Comparison of ENCODE assay signal across 8 mouse cellular contexts in the genomic region with DNA sequence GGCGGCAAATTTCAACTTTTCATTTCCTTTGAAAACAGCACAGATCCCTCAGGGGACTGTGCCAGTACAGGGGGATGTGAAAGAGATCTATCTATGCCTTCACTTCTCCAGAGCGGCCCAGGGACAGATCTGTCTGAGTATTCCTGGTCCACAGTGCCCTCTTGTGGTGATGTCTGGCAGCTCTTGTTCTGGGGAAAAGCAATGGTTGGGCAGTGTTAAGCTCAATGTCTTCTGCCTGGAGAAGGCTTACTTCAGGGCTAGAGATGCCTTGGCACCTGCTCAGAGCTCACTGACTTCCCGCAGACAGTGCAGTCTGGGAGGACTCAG. TPM values are rescaled to one million over a fixed set of nuclear protein-coding genes. Genes with fewer than 3 reads are reported as not detected.
DNase-seq lines count a peak whose midpoint lies in the region; ATAC-seq and TF ChIP-seq lines count a peak whose summit lies in the region.

No protein-coding gene starts in this region.

- H3K27ac ChIP-seq in heart, embryonic 14.5 days (replicated peaks in 1 of 2; ENCODE audit: control insufficient read depth in 1 of 2, insufficient read depth in 1 of 2, low read depth in 2 of 2, low read length in 2 of 2), result no peak overlapping the region
- 0 out of 2 replicates have a peak overlapping the region, but pooled peaks have one; percentile 28 for H3K27ac ChIP-seq in liver, embryonic 12.5 days
- H3K27ac ChIP-seq in stomach, embryonic 15.5 days, result no peak overlapping the region

- H3K36me3 ChIP-seq in heart, embryonic 14.5 days (ENCODE audit: control insufficient read depth, insufficient read depth, low read length), result peaks cover 69% of the 10 kb centered on the region
- H3K36me3 ChIP-seq in liver, embryonic 12.5 days, result peaks cover 61% of the 10 kb centered on the region
- H3K36me3 ChIP-seq in stomach, embryonic 15.5 days, result peaks cover 33% of the 10 kb centered on the region

- no peak overlapping the region for H3K4me3 ChIP-seq in heart, embryonic 14.5 days (ENCODE audit: control insufficient read depth in 1 of 2, insufficient read depth in 1 of 2, low read depth in 1 of 2, low read length in 2 of 2)
- no peak overlapping the region for H3K4me3 ChIP-seq in liver, embryonic 12.5 days
- no peak overlapping the region for H3K4me3 ChIP-seq in stomach, embryonic 15.5 days (replicated peaks)

- no peaks in the 10 kb centered on the region for H3K9me3 ChIP-seq in heart, embryonic 14.5 days (ENCODE audit: control insufficient read depth, low read length)
- no peaks in the 10 kb centered on the region for H3K9me3 ChIP-seq in liver, embryonic 12.5 days (replicated peaks)
- H3K9me3 ChIP-seq in stomach, embryonic 15.5 days, result no peaks in the 10 kb centered on the region

- peak; percentile 95 for TF ChIP-seq CTCF in brain, embryonic 14.5 days (IDR thresholded peaks at IDR 0.05; ENCODE audit: borderline replicate concordance, extremely low read depth, insufficient read depth, insufficient read length)

- peak; percentile 78 for DNase-seq in CD4-positive helper T cell, adult 2 months (ENCODE audit: low read depth, low spot score)
- peak; percentile 94 for DNase-seq in brain, embryonic 14.5 days (ENCODE audit: low read depth)
- DNase-seq in kidney, postnatal 10 days, result peak; percentile 93
- DNase-seq in neural tube, embryonic 10.5 days (ENCODE audit: extremely low spot score, low spot score), result peak; percentile 84

- peak; percentile 78 for ATAC-seq in erythroid progenitor cell, adult 5-6 weeks (replicated peaks; ENCODE audit: low FRiP score, poor library complexity, severe bottlenecking)
- peak; percentile 54; the same call in 1 of the 2 replicates for ATAC-seq in heart, embryonic 14.5 days (ENCODE audit: insufficient number of reproducible peaks, insufficient read depth, low FRiP score, low read depth)
- ATAC-seq in liver, embryonic 12.5 days, result peak; percentile 73
- ATAC-seq in stomach, embryonic 15.5 days (ENCODE audit: insufficient read depth, low FRiP score, low read depth), result peak; percentile 39; the same call in 1 of the 2 replicates

- no peak overlapping the region for H3K9ac ChIP-seq in heart, embryonic 14.5 days (ENCODE audit: low read length)
- no peak overlapping the region for H3K9ac ChIP-seq in liver, embryonic 12.5 days
- H3K9ac ChIP-seq in stomach, embryonic 15.5 days, result no peak overlapping the region

- no peak overlapping the region for H3K4me2 ChIP-seq in heart, embryonic 14.5 days (ENCODE audit: low read length)
- H3K4me2 ChIP-seq in liver, embryonic 12.5 days, result no peak overlapping the region
- H3K4me2 ChIP-seq in stomach, embryonic 15.5 days, result no peak overlapping the region

- no peak for TF ChIP-seq POLR2A in brain, embryonic 14.5 days (IDR thresholded peaks at IDR 0.05; ENCODE audit: borderline replicate concordance, extremely low read depth, insufficient read depth, insufficient read length, poor library complexity, severe bottlenecking)

- peaks cover 0 to 4% of the 10 kb centered on the region in 2 experiments; a peak in 1 of 4 replicates for H3K4me1 ChIP-seq in heart, embryonic 14.5 days (ENCODE audit: control insufficient read depth in 2 of 2, insufficient read depth in 2 of 2, low read length in 2 of 2)
- peaks cover 16% of the 10 kb centered on the region for H3K4me1 ChIP-seq in liver, embryonic 12.5 days
- H3K4me1 ChIP-seq in stomach, embryonic 15.5 days, result no peaks in the 10 kb centered on the region

- H3K27me3 ChIP-seq in heart, embryonic 14.5 days (ENCODE audit: control insufficient read depth, insufficient read depth, low read length), result no peaks in the 10 kb centered on the region
- H3K27me3 ChIP-seq in liver, embryonic 12.5 days (replicated peaks), result no peaks in the 10 kb centered on the region
- H3K27me3 ChIP-seq in stomach, embryonic 15.5 days (replicated peaks), result no peaks in the 10 kb centered on the region

- WGBS in heart, embryonic 14.5 days, result 11% methylated on average over 3 of the region's 3 CpGs
- 12% methylated on average over 3 of the region's 3 CpGs for WGBS in liver, embryonic 12.5 days (ENCODE audit: insufficient replicate concordance)
- 9% methylated on average over 3 of the region's 3 CpGs for whole genome bisulfite sequencing in stomach, embryonic 15.5 days

RNA-seq across cellular contexts. Expression of a gene that starts 17.8 kb away (rescaled TPM):
- polyA plus RNA-seq in brain, embryonic 14.5 days (2012; rRNA removed), result 10.7 and 12.2 TPM in 2 replicates
- total RNA-seq in erythroid progenitor cell, adult 5-6 weeks (2015; ENCODE audit: low replicate concordance), result 2.1 and 2.9 TPM in 2 replicates
- 2.1 and 4.5 TPM in 2 replicates for total RNA-seq in erythroid progenitor cell, adult 5-6 weeks (2017; ENCODE audit: low replicate concordance)
- polyA plus RNA-seq in heart, embryonic 14.5 days (2014; fragmentation: Nextera tagmentation; extraction: Ambion mirVana), result 10.6 and 11.8 TPM in 2 replicates
- polyA plus RNA-seq in liver, embryonic 12.5 days (2016; fragmentation: Nextera tagmentation; extraction: Ambion mirVana), result 5.9 and 6.5 TPM in 2 replicates
- 14.7 and 17.3 TPM in 2 replicates for polyA plus RNA-seq in stomach, embryonic 15.5 days (2015; fragmentation: Nextera tagmentation; extraction: Ambion mirVana)

RNA-seq across cellular contexts. Expression of a gene that starts 42.7 kb away (rescaled TPM):
- 6.5 and 10.6 TPM in 2 replicates for polyA plus RNA-seq in brain, embryonic 14.5 days (2012; rRNA removed)
- total RNA-seq in erythroid progenitor cell, adult 5-6 weeks (2015; ENCODE audit: low replicate concordance), result 22.7 and 36.0 TPM in 2 replicates
- 13.4 and 27.0 TPM in 2 replicates for total RNA-seq in erythroid progenitor cell, adult 5-6 weeks (2017; ENCODE audit: low replicate concordance)
- 11.1 TPM in 2 replicates for polyA plus RNA-seq in heart, embryonic 14.5 days (2014; fragmentation: Nextera tagmentation; extraction: Ambion mirVana)
- 17.1 and 18.7 TPM in 2 replicates for polyA plus RNA-seq in liver, embryonic 12.5 days (2016; fragmentation: Nextera tagmentation; extraction: Ambion mirVana)
- polyA plus RNA-seq in stomach, embryonic 15.5 days (2015; fragmentation: Nextera tagmentation; extraction: Ambion mirVana), result 12.1 and 12.2 TPM in 2 replicates

RNA-seq across cellular contexts. Expression of a gene that starts 45.9 kb away (rescaled TPM):
- polyA plus RNA-seq in brain, embryonic 14.5 days (2012; rRNA removed), result 36.8 and 44.7 TPM in 2 replicates
- 32.4 and 35.2 TPM in 2 replicates for total RNA-seq in erythroid progenitor cell, adult 5-6 weeks (2015; ENCODE audit: low replicate concordance)
- 19.5 and 35.7 TPM in 2 replicates for total RNA-seq in erythroid progenitor cell, adult 5-6 weeks (2017; ENCODE audit: low replicate concordance)
- polyA plus RNA-seq in heart, embryonic 14.5 days (2014; fragmentation: Nextera tagmentation; extraction: Ambion mirVana), result 38.4 and 38.6 TPM in 2 replicates
- polyA plus RNA-seq in liver, embryonic 12.5 days (2016; fragmentation: Nextera tagmentation; extraction: Ambion mirVana), result 22.9 and 23.1 TPM in 2 replicates
- 56.2 and 59.1 TPM in 2 replicates for polyA plus RNA-seq in stomach, embryonic 15.5 days (2015; fragmentation: Nextera tagmentation; extraction: Ambion mirVana)
